Mouse (Mus musculus) ES-Bruce4 (cell line): ENCODE data around the gene Il5ra.

ENCODE experiments used
- CTCF ChIP-seq: IDR thresholded peaks from one replicate; pipeline ENCODE4 v1.8.1; 2011; ENCODE audit warnings: low read depth, low read length
- POLR2A ChIP-seq: IDR thresholded peaks from one replicate; pipeline ENCODE4 v1.8.1; 2011; ENCODE audit warnings: low read length; ENCODE audit not compliant: insufficient read depth

DNA sequence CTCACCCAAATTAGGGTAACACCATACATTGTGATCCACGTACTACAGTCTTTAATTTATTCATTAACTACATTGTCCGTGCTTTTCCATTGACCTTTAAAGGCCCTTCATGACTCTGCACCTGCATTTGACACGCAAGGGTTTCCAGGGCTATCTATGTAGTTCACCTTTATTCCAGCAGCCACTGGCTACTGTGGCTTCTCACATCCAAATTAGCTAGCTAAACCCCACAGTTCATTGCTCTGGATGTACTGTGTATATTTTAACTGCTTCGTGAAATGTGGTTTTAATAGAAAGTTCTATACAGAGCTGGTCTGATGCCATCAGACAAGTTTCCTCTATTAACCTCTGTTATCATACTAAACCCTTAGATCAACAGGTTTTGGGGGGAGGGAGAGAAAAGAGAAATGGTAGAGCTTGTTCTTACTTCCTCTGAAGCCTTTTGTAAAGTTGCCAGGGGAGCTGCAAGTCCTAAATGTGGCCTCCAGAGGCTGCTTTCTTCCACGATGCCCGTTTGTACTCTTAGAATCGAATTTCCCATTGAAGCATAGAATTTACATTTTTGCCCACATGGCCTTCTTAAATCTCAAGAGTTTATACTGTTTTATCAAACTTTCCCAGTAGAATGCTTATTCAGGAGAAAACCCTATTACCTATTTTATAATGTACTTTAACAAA lies 5.1 kb downstream of the Il5ra start:
- TF ChIP-seq POLR2A (no peak), CTCF (no peak)
